Mouse (Mus musculus): ENCODE results near the gene Birc7. TPM values are rescaled to one million over a fixed set of nuclear protein-coding genes. Genes with fewer than 3 reads are reported as not detected.

Birc7 gene
- total and polyA plus RNA-seq, 3 experiments, result not detected

DNA sequence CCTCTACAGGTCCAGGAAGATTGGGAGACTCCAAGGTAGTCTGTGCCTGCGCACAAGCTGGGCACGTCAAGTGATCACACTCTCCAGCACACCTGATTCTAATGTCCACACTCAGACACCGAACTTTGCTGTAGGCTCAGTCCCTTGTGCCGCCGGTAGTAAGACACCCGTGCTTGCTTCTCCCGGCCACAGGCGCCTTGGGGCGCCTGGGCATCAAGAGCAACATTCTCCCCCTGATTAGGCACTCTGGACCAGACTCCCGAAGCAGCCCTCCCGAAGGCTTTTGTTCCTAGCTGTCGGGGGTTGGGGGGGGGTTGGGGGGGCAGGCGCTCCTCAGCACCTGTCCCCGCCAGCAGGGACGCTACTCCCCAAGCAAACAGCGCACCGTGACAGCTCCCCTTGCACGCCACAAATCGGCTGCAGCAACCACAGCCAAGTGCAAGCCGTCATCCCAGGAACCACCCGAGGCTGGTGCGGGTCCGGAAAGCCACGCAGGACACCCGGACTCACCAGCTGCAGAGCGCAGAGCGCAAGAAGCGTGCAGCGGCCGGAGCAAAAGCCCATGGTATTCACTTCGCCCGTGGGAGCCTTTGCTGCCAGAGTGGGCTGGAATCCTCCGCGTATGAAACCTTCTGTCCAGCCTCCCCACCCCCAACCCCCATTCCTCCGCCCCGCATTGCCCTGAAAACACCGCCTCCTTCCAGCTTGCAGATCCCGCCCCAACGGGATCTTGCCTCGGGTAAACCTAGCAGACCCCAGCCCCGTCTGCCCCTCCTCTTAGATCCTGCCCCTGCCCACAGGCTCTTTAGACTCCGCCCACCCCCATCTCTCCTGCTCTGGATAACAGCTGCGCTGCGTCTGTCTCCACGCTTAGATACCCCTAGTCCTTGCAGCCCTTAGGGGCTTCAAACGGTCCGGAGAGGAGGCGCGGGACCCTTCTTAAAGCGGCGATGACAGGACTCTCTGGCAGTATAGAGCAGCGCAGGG lies 25.5 kb downstream of the Birc7 start, which contains the start of gene Nkain4:
Nkain4 (minus strand) TSS at position 639 of the 987 bp plus-strand sequence.
- Histone ChIP-seq H3K36me3 (ENCODE audit: control insufficient read depth in 1 of 2, insufficient read depth in 2 of 2, low read length in 2 of 2) (no peaks in the 10 kb centered on the region), H3K9me3 (replicated peaks; ENCODE audit: insufficient read depth, low read length) (no peaks in the 10 kb centered on the region), H3K9ac (ENCODE audit: control insufficient read depth, low read depth, low read length, poor library complexity, severe bottlenecking) (no peak within 1 kb of the TSS), H3K4me1 (ENCODE audit: control insufficient read depth in 1 of 2, insufficient read depth in 2 of 2, low read length in 2 of 2) (no peaks in the 10 kb centered on the region), H3K79me2 (ENCODE audit: control insufficient read depth, insufficient read depth, low read length, poor library complexity) (no peaks in the 10 kb centered on the region), H3K27me3 (ENCODE audit: control insufficient read depth in 1 of 2, insufficient read depth in 2 of 2, low read length in 2 of 2) (peaks cover 11 to 22% of the 10 kb centered on the region in 2 experiments), H3K4me3 (ENCODE audit: control insufficient read depth in 1 of 2, insufficient read depth in 1 of 2, low read depth in 2 of 2, low read length in 2 of 2) (no peak within 1 kb of the TSS), H3K27ac (ENCODE audit: control insufficient read depth, low read depth, low read length) (no peak within 1 kb of the TSS)
- TF ChIP-seq NELFE (IDR thresholded peaks at IDR 0.05; ENCODE audit: low read depth, low read length) (no peak), KAT2A (conservative IDR thresholded peaks at IDR 0.05; ENCODE audit: low read depth, low read length) (no peak), RAD21 (IDR thresholded peaks at IDR 0.05; ENCODE audit: low read depth, low read length) (no peak), TCF12 (IDR thresholded peaks at IDR 0.05; ENCODE audit: low read depth, low read length) (no peak), HCFC1 (IDR thresholded peaks at IDR 0.05; ENCODE audit: low read depth, low read length) (no peak), CTCF (IDR thresholded peaks at IDR 0.05 in 2 of 3, conservative IDR thresholded peaks at IDR 0.05 in 1 of 3; ENCODE audit: control insufficient read depth in 1 of 3, insufficient read depth in 1 of 3, low read depth in 2 of 3, low read length in 3 of 3, poor library complexity in 1 of 3, severe bottlenecking in 1 of 3) (no peak), TBP (IDR thresholded peaks at IDR 0.05; ENCODE audit: low read depth, low read length) (no peak), ZNF384 (IDR thresholded peaks at IDR 0.05; ENCODE audit: low read depth, low read length) (no peak), RCOR1 (IDR thresholded peaks at IDR 0.05; ENCODE audit: low read depth, low read length) (no peak), USF1 (IDR thresholded peaks at IDR 0.05; ENCODE audit: low read depth, low read length) (no peak), CHD1 (IDR thresholded peaks at IDR 0.05; ENCODE audit: low read depth, low read length) (no peak)
- DNase-seq (ENCODE audit: low read depth, low spot score), result no peak

- H3K9ac ChIP-seq (ENCODE audit: control insufficient read depth, low read depth, low read length, poor library complexity, severe bottlenecking), result no peak overlapping the region
- no peaks in the 10 kb centered on the region for H3K9me3 ChIP-seq (replicated peaks; ENCODE audit: insufficient read depth, low read length)
- no peak overlapping the region for H3K4me3 ChIP-seq (ENCODE audit: control insufficient read depth in 1 of 2, insufficient read depth in 1 of 2, low read depth in 2 of 2, low read length in 2 of 2)
- TF ChIP-seq CTCF (IDR thresholded peaks at IDR 0.05 in 2 of 3, conservative IDR thresholded peaks at IDR 0.05 in 1 of 3; ENCODE audit: control insufficient read depth in 1 of 3, insufficient read depth in 1 of 3, low read depth in 2 of 3, low read length in 3 of 3, poor library complexity in 1 of 3, severe bottlenecking in 1 of 3) (no peak), MXI1 (IDR thresholded peaks at IDR 0.05; ENCODE audit: low read depth, low read length) (no peak)
- no peak for DNase-seq (ENCODE audit: low read depth, low spot score)
- peaks cover 0 to 7% of the 10 kb centered on the region in 2 experiments; a peak in 1 of 4 replicates for H3K4me1 ChIP-seq (ENCODE audit: control insufficient read depth in 1 of 2, insufficient read depth in 2 of 2, low read length in 2 of 2)
- H3K27ac ChIP-seq (ENCODE audit: control insufficient read depth, low read depth, low read length), result no peak overlapping the region
- H3K79me2 ChIP-seq (ENCODE audit: control insufficient read depth, insufficient read depth, low read length, poor library complexity), result no peaks in the 10 kb centered on the region
- H3K36me3 ChIP-seq (ENCODE audit: control insufficient read depth in 1 of 2, insufficient read depth in 2 of 2, low read length in 2 of 2), result peaks cover 0 to 5% of the 10 kb centered on the region in 2 experiments; a peak in 1 of 4 replicates
- H3K27me3 ChIP-seq (ENCODE audit: control insufficient read depth in 1 of 2, insufficient read depth in 2 of 2, low read length in 2 of 2), result peaks cover 4 to 9% of the 10 kb centered on the region in 2 experiments
Measured at GRCm38 (mm10) chr2:180959605-180960004, 30.8 kb downstream of the Birc7 start.
